Mouse (Mus musculus): Measurements from ENCODE around the gene Akap2.

GRCm38 (mm10) chr4:57852461-57853040 lies 135.1 kb downstream of the Akap2 start:
- TF ChIP-seq CTCF (IDR thresholded peaks at IDR 0.05; ENCODE audit: low read depth, low read length) (no peak), POLR2A (IDR thresholded peaks at IDR 0.05; ENCODE audit: extremely low read depth, insufficient read depth, low read length) (no peak)
